Mouse (Mus musculus): ENCODE data around the gene Dnaaf5.
A peak's percentile ranks its signal among the peaks of the same experiment; 100 is the strongest.

The Dnaaf5 gene

GRCm38 (mm10) chr5:139140589-139140988, 9.4 kb upstream of the Dnaaf5 start:
- no peak for DNase-seq (ENCODE audit: extremely low spot score, low spot score)

GRCm38 (mm10) chr5:139141326-139141725, 8.7 kb upstream of the Dnaaf5 start:
- no peak for DNase-seq (ENCODE audit: extremely low spot score, low spot score)

- no peak for DNase-seq (ENCODE audit: extremely low spot score, low spot score)
These were observed 6.1 kb upstream of the Dnaaf5 start for GRCm38 (mm10) chr5:139143890-139144289.

GRCm38 (mm10) chr5:139145726-139146125, 4.3 kb upstream of the Dnaaf5 start:
- no peak for DNase-seq (ENCODE audit: extremely low spot score, low spot score)

- DNase-seq (ENCODE audit: extremely low spot score, low spot score), result no peak
These were observed 3.4 kb upstream of the Dnaaf5 start for GRCm38 (mm10) chr5:139146476-139147075.

- DNase-seq (ENCODE audit: extremely low spot score, low spot score), result no peak
These were observed 2.6 kb upstream of the Dnaaf5 start for GRCm38 (mm10) chr5:139147178-139148078.

GRCm38 (mm10) chr5:139149006-139149672, 884 bp upstream of the Dnaaf5 start:
- no peak for DNase-seq (ENCODE audit: extremely low spot score, low spot score)

- peak; percentile 39 for DNase-seq (ENCODE audit: extremely low spot score, low spot score)
These were observed 594 bp downstream of the Dnaaf5 start for GRCm38 (mm10) chr5:139150603-139151031.

- DNase-seq (ENCODE audit: extremely low spot score, low spot score), result no peak
These were observed 10.9 kb downstream of the Dnaaf5 start for GRCm38 (mm10) chr5:139160899-139161298.

- no peak for DNase-seq (ENCODE audit: extremely low spot score, low spot score)
These were observed 11.6 kb downstream of the Dnaaf5 start for GRCm38 (mm10) chr5:139161632-139162031.

GRCm38 (mm10) chr5:139166781-139167361, 16.8 kb downstream of the Dnaaf5 start:
- no peak for DNase-seq (ENCODE audit: extremely low spot score, low spot score)

GRCm38 (mm10) chr5:139167548-139167947, 17.5 kb downstream of the Dnaaf5 start:
- DNase-seq (ENCODE audit: extremely low spot score, low spot score), result no peak

GRCm38 (mm10) chr5:139171929-139172328, 21.9 kb downstream of the Dnaaf5 start:
- DNase-seq (ENCODE audit: extremely low spot score, low spot score), result no peak

GRCm38 (mm10) chr5:139174141-139174540, 24.1 kb downstream of the Dnaaf5 start:
- no peak for DNase-seq (ENCODE audit: extremely low spot score, low spot score)

GRCm38 (mm10) chr5:139174556-139175547, 24.8 kb downstream of the Dnaaf5 start:
- no peak for DNase-seq (ENCODE audit: extremely low spot score, low spot score)

- peak; percentile 81 for DNase-seq (ENCODE audit: extremely low spot score, low spot score)
These were observed 29.0 kb downstream of the Dnaaf5 start for GRCm38 (mm10) chr5:139178895-139179631.

- no peak for DNase-seq (ENCODE audit: extremely low spot score, low spot score)
These were observed 33.1 kb downstream of the Dnaaf5 start for GRCm38 (mm10) chr5:139183131-139183530.

- no peak for DNase-seq (ENCODE audit: extremely low spot score, low spot score)
These were observed 33.6 kb downstream of the Dnaaf5 start for GRCm38 (mm10) chr5:139183601-139184000.

- DNase-seq (ENCODE audit: extremely low spot score, low spot score), result no peak
These were observed 34.9 kb downstream of the Dnaaf5 start for GRCm38 (mm10) chr5:139184897-139185296.

GRCm38 (mm10) chr5:139189726-139190125, 39.7 kb downstream of the Dnaaf5 start:
- DNase-seq (ENCODE audit: extremely low spot score, low spot score), result no peak

Data from neural tube, embryonic 10.5 days (tissue).